Mouse (Mus musculus) right cerebral cortex, adult 2 months (tissue): ENCODE measurements at regions not wholly inside any gene's neighbourhood (a gene's known extent, or its start where the extent isn't known, plus 50 kb on each side); places are given as distances from the start of the nearest gene placed in this dataset.
A peak's percentile ranks its signal among the peaks of the same experiment; 100 is the strongest.

Experiments used
- DNase-seq, 2 experiments: peaks; one replicate each; pipeline ENCODE4 v3.0.0; 2021 to 2022; ENCODE audit warnings: low spot score in 2 of 2

- DNase-seq, result no peak
Observed at GRCm38 (mm10) chr17:77200256-77200655, 999.8 kb upstream of the Crim1 start.

GRCm38 (mm10) chr17:77200671-77201070, 999.4 kb upstream of the Crim1 start:
- DNase-seq, result peak in 1 of 2 experiments; percentile 2

DNA sequence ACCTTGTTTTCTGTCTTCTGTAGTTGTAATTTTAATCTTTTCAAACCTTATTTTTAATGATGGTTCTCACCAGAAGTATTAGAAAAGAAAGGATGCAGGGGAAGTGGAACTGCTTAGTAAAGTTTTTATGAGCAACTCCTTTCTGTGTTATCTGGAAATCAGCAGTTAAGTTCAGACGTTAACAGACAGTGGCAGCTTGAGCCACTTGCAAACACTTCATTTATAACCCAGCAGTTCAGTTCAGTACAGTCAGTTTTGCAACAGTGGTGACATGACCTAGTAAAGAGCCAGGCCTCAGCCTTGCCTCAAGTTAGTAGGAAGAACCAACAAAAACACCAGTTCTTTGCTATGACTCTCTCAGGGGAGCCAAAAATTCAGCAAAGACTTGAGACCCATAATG, 989.1 kb upstream of the Crim1 start:
- DNase-seq, result no peak

DNA sequence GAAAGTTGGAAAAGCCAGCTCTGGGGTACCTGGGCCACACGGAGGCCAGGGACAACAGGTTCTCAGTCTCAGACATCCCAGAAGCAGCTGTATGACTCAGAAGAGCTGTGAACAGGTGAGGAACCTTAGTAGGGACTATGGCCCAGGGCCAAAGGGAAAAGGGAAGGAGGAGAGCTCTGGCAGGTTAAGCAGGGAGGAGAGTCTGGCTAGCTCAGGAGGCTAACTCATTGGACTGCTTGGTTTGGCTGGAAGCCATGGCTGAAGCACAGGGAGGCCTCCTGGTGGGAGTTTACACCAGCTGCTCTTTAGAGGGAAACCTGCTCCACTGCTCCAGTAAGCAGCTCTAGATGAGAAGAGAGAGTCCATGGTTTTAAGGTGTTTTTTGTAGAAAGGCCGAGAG, 955.0 kb upstream of the Crim1 start:
- no peak for DNase-seq
